In the genomic region with DNA sequence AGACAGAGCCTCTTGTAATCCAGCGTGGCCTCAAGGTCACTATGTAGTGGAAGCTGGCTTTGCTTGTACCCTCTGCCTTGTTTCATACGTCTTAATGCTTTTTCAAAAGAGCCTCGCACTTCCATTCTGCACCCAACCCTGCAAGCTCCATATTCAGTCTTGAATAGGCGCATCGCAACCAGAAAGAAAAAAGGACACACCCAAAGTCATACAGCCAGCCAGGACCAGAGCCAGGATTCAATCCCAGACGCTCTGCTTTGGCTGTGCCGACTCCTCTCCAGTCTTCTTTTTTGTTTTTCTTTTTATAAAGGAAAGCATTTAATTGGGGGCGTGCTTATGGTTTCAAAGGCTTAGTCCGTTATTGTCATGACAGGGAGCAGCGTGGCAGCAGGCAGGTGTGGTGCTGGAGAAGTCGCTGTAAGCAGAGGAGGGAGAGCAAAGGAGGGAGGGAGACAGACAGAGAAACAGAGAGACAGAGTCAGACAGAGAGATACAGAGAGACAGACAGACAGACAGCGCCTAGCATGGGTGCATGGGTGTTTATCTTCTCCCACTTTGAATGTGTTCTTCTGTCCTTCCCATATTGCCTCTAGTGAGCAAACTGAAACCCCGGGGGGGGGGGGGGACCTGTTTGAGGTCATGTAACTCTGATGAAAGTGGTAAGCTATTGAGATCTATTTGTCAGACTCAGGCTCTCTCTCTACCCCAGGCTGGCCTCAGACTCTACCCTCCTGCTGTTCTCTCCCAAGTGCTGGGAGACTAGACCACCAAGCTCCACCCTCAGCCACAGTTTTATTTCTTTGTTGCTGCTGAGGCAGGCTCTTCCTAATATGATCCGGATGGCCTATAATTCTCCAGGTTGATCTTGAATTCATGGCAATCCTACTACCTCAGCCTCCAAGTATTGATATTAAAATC, we compare ENCODE assay signal across 9 mouse cellular contexts. TPM values are rescaled to one million over a fixed set of nuclear protein-coding genes. Genes with fewer than 3 reads are reported as not detected.
DNase-seq lines count a peak whose midpoint lies in the region; ATAC-seq and TF ChIP-seq lines count a peak whose summit lies in the region.
"Had no signal": no experiment of that assay in that cellular context is flagged by ENCODE, and none has a peak within 500 bp of the region (broad histone marks: within the 10 kb centered on the region; RNA-seq: fewer than 3 reads in every experiment).

No protein-coding gene starts in this region.

- no peak for TF ChIP-seq CTCF in bone marrow, adult 2 months (IDR thresholded peaks at IDR 0.05; ENCODE audit: control insufficient read depth, insufficient read depth, low read length)

- peak overlapping the region; percentile 85 for H3K27ac ChIP-seq in bone marrow, adult 2 months (ENCODE audit: control insufficient read depth, insufficient read depth, low read depth, low read length, poor library complexity)

- peak overlapping the region; percentile 58 for H3K4me3 ChIP-seq in bone marrow, adult 2 months (replicated peaks; ENCODE audit: control insufficient read depth, low read depth, low read length)

- DNase-seq in lung, postnatal 36 days, result peak; percentile 7
- DNase-seq in lung, adult 18-20 months, result no peak
- DNase-seq in thymus, postnatal 0 days (ENCODE audit: low spot score), result peak; percentile 55
- DNase-seq in frontal cortex, adult 2 months (ENCODE audit: extremely low spot score in 1 of 2, low spot score in 1 of 2), result no peak
- no peak for DNase-seq in gastrocnemius, postnatal 10 days
- DNase-seq: cerebellum, adult 18-20 months; lung, adult 2 months had no signal

- H3K4me1 ChIP-seq in bone marrow, adult 2 months (ENCODE audit: control insufficient read depth, insufficient read depth, low read length), result peaks cover 9% of the 10 kb centered on the region

- WGBS in bone marrow, adult 2 months, result 40% methylated on average over 14 of the region's 14 CpGs

- TF ChIP-seq POLR2A in bone marrow, adult 2 months (IDR thresholded peaks at IDR 0.05; ENCODE audit: borderline replicate concordance, control insufficient read depth, low read depth, low read length), result no peak

- ATAC-seq in granulocyte monocyte progenitor cell, adult 5-6 weeks (replicated peaks; ENCODE audit: poor library complexity, severe bottlenecking), result peak; percentile 17

RNA-seq across cellular contexts. Expression of gene Sash3, which starts 6.6 kb away (rescaled TPM):
- polyA plus RNA-seq in bone marrow, adult 2 months (2011; ENCODE audit: insufficient read depth, insufficient read length, low replicate concordance, missing spikeins), result 19.3 and 33.7 TPM in 2 replicates
- total RNA-seq in granulocyte monocyte progenitor cell, adult 5-6 weeks (2014; fragmentation: Nextera tagmentation), result 58.7 and 63.8 TPM in 2 replicates
- 74.4 and 84.7 TPM in 2 replicates for total RNA-seq in granulocyte monocyte progenitor cell, adult 5-6 weeks (2017)
- 240 and 251 TPM in 2 replicates for polyA plus RNA-seq in thymus, postnatal 0 days (2015; fragmentation: Nextera tagmentation; extraction: Ambion mirVana)
- polyA plus RNA-seq in frontal cortex, adult 2 months (2012; rRNA removed), result 1.7 and 1.8 TPM in 2 replicates
- total RNA-seq in gastrocnemius, postnatal 10 days (2021), result 1 to 10 TPM in 1 of 2 experiments, under 1 TPM in 1; 0.82 to 1.2 TPM

RNA-seq across cellular contexts. Expression of gene Xpnpep2, which starts 31.1 kb away (rescaled TPM):
- not detected in 2 replicates for polyA plus RNA-seq in bone marrow, adult 2 months (2011; ENCODE audit: insufficient read depth, insufficient read length, low replicate concordance, missing spikeins)
- not detected in 2 replicates for total RNA-seq in granulocyte monocyte progenitor cell, adult 5-6 weeks (2014; fragmentation: Nextera tagmentation)
- not detected in 2 replicates for total RNA-seq in granulocyte monocyte progenitor cell, adult 5-6 weeks (2017)
- polyA plus RNA-seq in thymus, postnatal 0 days (2015; fragmentation: Nextera tagmentation; extraction: Ambion mirVana), result 0.46 and 0.55 TPM in 2 replicates
- polyA plus RNA-seq in frontal cortex, adult 2 months (2012; rRNA removed), result 0.14 and 0.21 TPM in 2 replicates
- total RNA-seq in gastrocnemius, postnatal 10 days (2021), result 1 to 10 TPM; 2.2 to 3.2 TPM

Comparison
In these comparisons a context has a peak if more than half of its experiments do, and no peak if none do; other contexts are left out.
1. DNase-seq: peak in lung, postnatal 36 days (single experiment) and thymus, postnatal 0 days (single experiment); none in lung, adult 18-20 months (0 of 2), frontal cortex, adult 2 months (0 of 2) and gastrocnemius, postnatal 10 days (single experiment).